Comparison of ENCODE assay signal across 8 mouse cellular contexts in the genomic region with DNA sequence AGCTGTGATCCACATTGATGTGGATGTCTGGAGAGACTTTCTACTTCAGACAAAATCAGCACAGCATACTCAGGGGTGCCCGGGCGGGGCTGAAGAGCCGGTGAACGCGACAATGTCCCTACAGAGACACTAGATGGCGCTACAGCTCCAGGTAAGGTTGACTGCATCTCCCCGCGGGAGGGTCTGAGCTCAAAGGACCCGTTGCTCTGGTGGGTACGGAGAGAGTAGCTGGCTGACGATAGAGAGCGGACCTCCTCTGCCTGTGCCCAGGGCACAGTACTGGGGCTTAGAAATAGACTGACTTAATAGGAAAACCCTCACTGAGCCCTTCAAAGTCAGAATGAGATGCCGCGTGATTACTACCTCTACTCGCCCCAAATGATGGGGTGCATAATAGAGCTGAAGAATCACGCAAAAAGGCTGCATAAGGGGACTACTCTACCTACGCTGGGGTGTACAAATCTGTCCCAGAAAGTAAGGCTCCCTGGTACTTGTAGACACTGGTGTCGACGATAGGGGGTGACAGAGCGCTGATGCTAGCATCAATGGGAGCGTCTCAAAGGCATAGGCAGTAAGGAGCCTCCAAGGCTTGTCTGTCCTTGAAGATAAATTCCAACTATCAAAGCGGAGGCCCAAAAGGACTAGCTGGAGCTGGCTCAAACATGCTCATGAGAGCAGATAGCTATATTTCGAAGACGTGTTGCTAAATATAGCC. TPM values are rescaled to one million over a fixed set of nuclear protein-coding genes. Genes with fewer than 3 reads are reported as not detected.
DNase-seq lines count a peak whose midpoint lies in the region; ATAC-seq and TF ChIP-seq lines count a peak whose summit lies in the region.

No protein-coding gene starts in this region.

- peak; percentile 27 for DNase-seq in CD4-positive, CD25-positive, alpha-beta regulatory T cell, adult 2 months (ENCODE audit: low read depth, low spot score)
- peak; percentile 57 to 84 for DNase-seq in cerebellum, postnatal 4 days (ENCODE audit: low spot score in 2 of 2)
- peak; percentile 61 for DNase-seq in gastrocnemius, adult 2 months
- DNase-seq in induced T-regulatory cell, adult 2 months (ENCODE audit: low read depth), result peak; percentile 42
- DNase-seq in left cerebral cortex, adult 2 months (ENCODE audit: extremely low spot score in 1 of 2, low spot score in 2 of 2), result peak; percentile 78
- DNase-seq in lung, postnatal 4 days, result peak; percentile 40 to 48
- DNase-seq in right cerebral cortex, postnatal 10 days (ENCODE audit: low spot score in 2 of 2), result peak; percentile 86 to 90

- peak; percentile 70 for TF ChIP-seq CTCF in gastrocnemius, adult 2 months (IDR thresholded peaks at IDR 0.05)
- TF ChIP-seq CTCF in left cerebral cortex, adult 2 months (IDR thresholded peaks at IDR 0.05), result peak; percentile 60

- peak overlapping the region; percentile 44 for H3K4me3 ChIP-seq in gastrocnemius, adult 2 months
- H3K4me3 ChIP-seq in left cerebral cortex, adult 2 months, result peak overlapping the region; percentile 49

- ATAC-seq in CD4-positive, CD25-positive, alpha-beta regulatory T cell, adult 4 months, result no peak

- intact Hi-C loops in gastrocnemius, adult 2 months (cut with DNase I), result loop anchor here (1.0 to 2.0 kb wide), 2 partner anchors 209 to 224 kb away; no protein-coding TSS in a partner anchor
- intact Hi-C loops in left cerebral cortex, adult 2 months (cut with DNase I), result loop anchor here (1.0 to 10.0 kb wide), 4 partner anchors 122 to 336 kb away; a partner anchor contains a TSS

- H3K27ac ChIP-seq in gastrocnemius, adult 2 months, result no peak overlapping the region
- peak overlapping the region; percentile 63; the same call in 1 of the 2 replicates for H3K27ac ChIP-seq in left cerebral cortex, adult 2 months

RNA-seq across cellular contexts. Expression of a gene that starts 17.2 kb away (rescaled TPM):
- not detected for polyA plus RNA-seq in CD4-positive, CD25-positive, alpha-beta regulatory T cell, adult 4 months (2017; shearing (Covaris generic))
- total RNA-seq in gastrocnemius, adult 2 months (2021), result under 1 TPM; 0.25 to 0.28 TPM
- 100 to 1,000 TPM; 155 to 161 TPM for total RNA-seq in left cerebral cortex, adult 2 months (2021)

Comparison
In these comparisons a context has a peak if more than half of its experiments do, and no peak if none do; other contexts are left out.
1. DNase-seq: peak in every context shown above with its lines; median percentile 88 in right cerebral cortex, postnatal 10 days; 78 in left cerebral cortex, adult 2 months; 70 in cerebellum, postnatal 4 days; 61 in gastrocnemius, adult 2 months; 44 in lung, postnatal 4 days; 42 in induced T-regulatory cell, adult 2 months; 27 in CD4-positive, CD25-positive, alpha-beta regulatory T cell, adult 2 months.
2. RNA of a gene that starts 17.2 kb away (total RNA-seq): 155 to 161 TPM in left cerebral cortex, adult 2 months; 0.25 to 0.28 TPM in gastrocnemius, adult 2 months; every median in the first group is over 100 times any median in the second.